ENCODE assay signal across 20 mouse cellular contexts in the genomic region with DNA sequence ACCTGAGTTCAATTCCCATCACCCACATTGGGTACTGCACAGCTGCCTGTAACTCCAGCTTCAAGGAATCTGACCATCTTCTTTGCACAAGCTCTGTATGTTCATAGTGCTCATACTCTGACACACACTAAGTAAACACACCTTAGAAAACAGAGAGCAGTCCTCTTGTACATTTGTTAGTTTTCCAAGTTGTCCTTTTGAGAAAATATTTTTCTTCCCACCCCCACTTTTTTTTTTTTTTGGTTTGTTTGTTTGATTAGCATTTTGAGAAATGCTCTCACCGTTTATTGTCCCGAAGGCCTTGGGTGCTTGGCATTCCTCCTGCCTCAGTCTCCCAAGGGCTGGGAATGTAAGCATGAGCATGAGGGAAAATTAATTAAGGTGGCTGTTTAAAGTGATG. TPM values are rescaled to one million over a fixed set of nuclear protein-coding genes. Genes with fewer than 3 reads are reported as not detected.
"Had no signal": no experiment of that assay in that cellular context is flagged by ENCODE, and none has a peak within 500 bp of the region (broad histone marks: within the 10 kb centered on the region; RNA-seq: fewer than 3 reads in every experiment).

No protein-coding gene starts in this region.

- H3K4me1 ChIP-seq: midbrain, embryonic 10.5 days; midbrain, embryonic 13.5 days; neural tube, embryonic 13.5 days; neural tube, embryonic 15.5 days had no signal

- DNase-seq: lung, adult 18-20 months; lung, postnatal 10 days; lung, postnatal 4 days; retina, postnatal 1 day; right cerebral cortex, adult 18-20 months; right cerebral cortex, postnatal 25 days; right cerebral cortex, postnatal 4 days; spleen, adult 18-20 months; thymus, adult 18-20 months; thymus, postnatal 14 days; thymus, postnatal 36 days had no signal

- H3K4me3 ChIP-seq: midbrain, embryonic 10.5 days; midbrain, embryonic 13.5 days; myocyte; neural tube, embryonic 13.5 days; neural tube, embryonic 15.5 days had no signal

- H3K27me3 ChIP-seq: midbrain, embryonic 13.5 days; neural tube, embryonic 13.5 days; neural tube, embryonic 15.5 days had no signal

- H3K4me2 ChIP-seq: lung, embryonic 14.5 days; midbrain, embryonic 13.5 days; neural tube, embryonic 13.5 days; neural tube, embryonic 15.5 days had no signal

- H3K9me3 ChIP-seq: midbrain, embryonic 10.5 days; midbrain, embryonic 13.5 days; neural tube, embryonic 13.5 days; neural tube, embryonic 15.5 days had no signal

- H3K9ac ChIP-seq: lung, embryonic 14.5 days; midbrain, embryonic 13.5 days; neural tube, embryonic 13.5 days; neural tube, embryonic 15.5 days had no signal

- ATAC-seq: midbrain, embryonic 13.5 days; midbrain, embryonic 16.5 days had no signal

- H3K27ac ChIP-seq: midbrain, embryonic 10.5 days; midbrain, embryonic 13.5 days; neural tube, embryonic 13.5 days; neural tube, embryonic 15.5 days had no signal

RNA-seq across cellular contexts. Expression of gene Aif1l, which starts 58.4 kb away (rescaled TPM):
- total RNA-seq: megakaryocyte, adult 5-6 weeks; megakaryocyte-erythroid progenitor cell, adult 5-6 weeks had no signal
